Mouse (Mus musculus) central nervous system, embryonic 11.5 days (tissue): Measurements from ENCODE around the gene Lck. TPM values are rescaled to one million over a fixed set of nuclear protein-coding genes. Genes with fewer than 3 reads are reported as not detected.

Experiments used
- polyA plus RNA-seq: library from polyadenylated mRNA; depleted of rRNA; stranded (reverse); fragments of >200 nt; gene quantifications from 2 replicates; pipeline ENCODE4 v1.2.3, GENCODE M21; 2012; rRNA removed

The Lck gene
- 9.3 and 10.9 TPM in 2 replicates for polyA plus RNA-seq

DNA sequence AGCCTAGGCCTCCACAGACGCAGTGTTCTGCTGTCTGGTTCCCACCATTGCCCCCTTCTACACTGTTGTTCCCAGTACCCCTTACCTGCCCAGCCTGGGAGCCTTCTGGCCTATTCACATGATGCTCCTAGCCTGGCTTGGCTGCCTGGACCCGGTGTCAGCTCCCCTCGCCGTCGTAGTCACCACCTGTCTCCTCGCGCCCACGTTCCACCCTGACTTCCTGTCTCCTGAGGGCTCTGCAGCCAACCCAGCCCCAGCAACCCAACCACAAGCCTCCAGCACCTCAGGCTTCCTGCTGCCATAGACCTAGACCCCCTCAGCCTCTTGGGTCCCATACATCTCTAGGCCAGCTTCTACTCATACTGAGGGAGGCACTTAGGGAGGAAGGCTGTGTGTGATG is at the start of gene Lck:
Lck (minus strand) TSS at position 212 of the 400 bp plus-strand sequence.

DNA sequence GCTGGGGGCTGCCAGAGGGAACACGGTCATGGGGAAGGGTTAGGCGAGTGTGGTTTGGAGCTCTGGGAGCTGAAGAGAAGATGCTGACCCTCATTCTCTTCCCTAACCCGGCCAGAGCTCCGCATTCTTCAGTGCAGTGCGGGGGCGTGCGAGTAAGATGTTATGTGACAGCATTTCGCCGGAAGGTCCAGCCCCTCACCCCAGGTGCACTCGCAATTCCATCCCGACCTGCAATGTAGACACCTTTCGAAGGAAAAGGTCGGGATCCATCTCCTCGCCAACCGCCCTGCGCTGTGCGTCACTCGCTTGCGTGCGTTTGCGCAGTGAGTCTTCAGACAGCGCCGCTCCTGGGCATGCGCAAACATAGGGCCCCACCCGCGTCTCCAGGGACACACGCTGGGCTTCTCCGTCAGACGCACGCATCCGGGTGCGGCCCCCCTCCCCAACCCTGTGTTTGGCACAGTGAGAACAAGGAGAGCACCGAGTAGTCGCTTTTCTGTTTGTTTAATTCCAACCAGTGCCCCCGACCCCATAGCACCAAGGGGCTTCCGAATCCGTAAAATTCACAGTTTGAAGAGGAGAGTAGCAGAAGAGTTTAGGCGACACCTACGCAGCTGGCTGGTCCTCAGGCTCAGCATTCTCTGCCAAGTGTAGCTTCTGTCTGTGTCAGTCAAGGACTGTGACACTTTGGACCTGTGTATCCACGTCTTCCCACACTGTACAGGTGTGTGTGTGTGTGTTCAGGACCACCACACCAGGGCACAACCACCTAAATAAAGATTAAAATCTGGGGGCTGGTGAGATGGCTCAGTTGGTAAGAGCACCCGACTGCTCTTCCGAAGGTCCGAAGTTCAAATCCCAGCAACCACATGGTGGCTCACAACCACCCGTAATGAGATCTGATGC is 45.6 kb upstream of the Lck start, which contains the start of gene Iqcc:
Iqcc (minus strand) TSS at position 314 of the 906 bp plus-strand sequence.

DNA sequence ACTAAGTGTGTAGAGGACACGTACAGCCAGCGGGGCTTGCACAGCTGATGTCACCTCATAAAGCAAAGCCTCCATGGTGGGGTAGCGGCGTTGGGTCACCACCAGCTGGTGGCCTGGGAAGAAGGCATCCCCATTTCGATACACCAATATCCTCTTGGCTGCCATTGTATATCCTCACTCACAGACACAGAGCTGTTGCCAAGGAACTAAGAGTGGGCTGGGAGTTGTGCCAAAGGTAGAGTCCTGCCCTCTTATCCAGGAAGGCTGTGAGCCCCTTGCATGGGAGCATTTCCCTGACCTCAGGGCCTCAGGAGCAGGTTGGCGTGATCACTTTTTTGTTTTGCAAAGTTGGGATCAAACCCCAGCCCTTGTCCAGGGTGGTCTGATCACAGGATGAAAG is 40.7 kb upstream of the Lck start, which contains the start of gene Dcdc2b:
Dcdc2b (minus strand) TSS at position 165 of the 400 bp plus-strand sequence.

DNA sequence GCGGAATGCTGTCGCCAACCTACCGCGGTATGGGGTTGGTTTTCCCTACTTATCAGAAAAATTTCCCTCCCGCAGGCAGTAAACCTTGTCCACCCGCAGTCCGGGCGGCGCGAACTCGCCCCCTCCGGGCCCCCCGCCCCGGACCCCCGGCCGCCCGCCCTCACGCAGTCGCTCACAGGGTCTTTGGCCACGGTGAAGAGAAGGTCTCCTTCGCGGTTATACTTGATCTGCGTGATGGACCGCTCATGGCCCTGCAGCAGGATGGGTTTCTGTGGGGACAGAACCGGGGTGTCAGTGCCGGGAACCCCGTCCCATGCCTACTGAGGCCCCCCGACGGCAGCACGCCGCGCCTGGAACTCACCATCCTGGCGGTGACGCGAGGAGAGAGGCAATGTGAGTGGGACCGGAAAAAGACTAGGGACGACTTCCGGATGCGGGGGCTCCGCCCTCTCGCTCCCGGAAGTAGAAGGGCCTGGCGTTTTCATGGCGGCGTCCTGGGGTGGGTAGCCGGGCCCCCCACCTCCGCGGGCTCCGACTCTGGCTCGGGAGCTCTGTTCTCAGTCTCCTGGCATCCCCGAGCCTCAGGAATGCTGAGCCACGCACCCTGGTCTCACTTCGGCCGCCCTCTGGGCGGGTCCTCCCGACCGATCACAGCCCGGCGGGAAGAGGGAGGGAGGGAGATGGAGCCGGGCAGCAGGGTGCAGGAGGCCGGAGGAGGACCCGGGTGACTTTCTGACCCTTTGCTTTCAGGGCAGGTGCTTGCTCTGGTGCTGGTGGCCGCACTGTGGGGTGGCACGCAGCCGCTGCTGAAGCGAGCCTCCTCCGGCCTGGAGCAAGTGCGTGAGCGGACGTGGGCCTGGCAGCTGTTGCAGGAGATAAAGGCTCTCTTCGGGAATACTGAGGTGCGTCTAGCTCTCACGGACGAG is 27.1 kb upstream of the Lck start, which contains the start of the genes Eif3i and Tmem234:
Eif3i (minus strand) TSS at position 416 of the 926 bp plus-strand sequence.
Tmem234 (plus strand) TSS at position 436 of the 926 bp plus-strand sequence.

DNA sequence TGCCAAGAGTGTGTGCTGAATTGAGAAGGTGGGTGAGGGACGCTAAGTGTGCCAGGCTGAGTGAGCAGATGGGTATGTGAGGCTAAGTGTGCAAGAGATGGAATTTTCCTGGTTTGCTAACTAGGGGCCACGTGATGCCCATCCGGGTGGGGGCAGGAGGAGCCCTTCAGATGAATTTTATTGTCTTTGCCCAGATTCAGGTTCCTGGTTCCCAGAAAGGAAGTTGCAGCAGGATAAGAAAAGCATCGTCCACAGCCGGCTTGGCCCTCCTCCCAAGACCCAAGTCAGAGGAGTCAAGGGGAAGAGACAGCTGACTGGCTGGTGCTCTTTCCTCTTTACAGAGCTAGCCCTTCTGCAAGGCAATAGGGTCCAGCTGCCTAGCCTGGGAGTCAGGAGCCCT is 5.0 kb upstream of the Lck start, which contains the start of gene Fam167b:
Fam167b (minus strand) TSS at position 84 of the 400 bp plus-strand sequence.

DNA sequence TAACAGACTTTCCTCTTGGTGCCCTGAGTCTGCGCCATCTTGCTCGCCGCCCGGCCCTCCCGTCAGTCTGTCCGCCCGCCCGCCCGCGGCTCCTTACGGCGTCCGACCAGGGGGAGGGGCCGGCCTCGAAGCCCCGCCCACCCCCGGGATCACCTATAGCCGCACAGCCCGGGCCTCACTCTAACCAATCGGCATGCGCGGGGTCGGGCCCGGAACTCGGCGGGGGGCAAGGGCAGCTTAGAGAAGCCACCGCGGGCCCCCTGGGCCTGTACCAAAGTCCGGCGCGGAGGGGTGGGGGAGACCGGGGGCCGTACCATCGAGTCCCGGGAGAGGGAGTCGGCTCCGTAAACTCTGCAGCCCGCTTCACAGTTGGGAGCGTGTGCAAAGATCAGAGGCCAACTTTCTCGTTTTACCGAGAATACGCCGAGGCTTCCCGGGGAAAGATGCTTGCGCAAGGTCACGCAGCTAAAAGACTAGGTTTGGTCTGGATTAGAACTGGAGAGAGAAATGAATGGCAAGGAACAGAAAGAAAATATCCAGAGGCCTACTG is 30.8 kb downstream of the Lck start, which contains the start of gene Hdac1:
Hdac1 (minus strand) TSS at position 122 of the 550 bp plus-strand sequence.

DNA sequence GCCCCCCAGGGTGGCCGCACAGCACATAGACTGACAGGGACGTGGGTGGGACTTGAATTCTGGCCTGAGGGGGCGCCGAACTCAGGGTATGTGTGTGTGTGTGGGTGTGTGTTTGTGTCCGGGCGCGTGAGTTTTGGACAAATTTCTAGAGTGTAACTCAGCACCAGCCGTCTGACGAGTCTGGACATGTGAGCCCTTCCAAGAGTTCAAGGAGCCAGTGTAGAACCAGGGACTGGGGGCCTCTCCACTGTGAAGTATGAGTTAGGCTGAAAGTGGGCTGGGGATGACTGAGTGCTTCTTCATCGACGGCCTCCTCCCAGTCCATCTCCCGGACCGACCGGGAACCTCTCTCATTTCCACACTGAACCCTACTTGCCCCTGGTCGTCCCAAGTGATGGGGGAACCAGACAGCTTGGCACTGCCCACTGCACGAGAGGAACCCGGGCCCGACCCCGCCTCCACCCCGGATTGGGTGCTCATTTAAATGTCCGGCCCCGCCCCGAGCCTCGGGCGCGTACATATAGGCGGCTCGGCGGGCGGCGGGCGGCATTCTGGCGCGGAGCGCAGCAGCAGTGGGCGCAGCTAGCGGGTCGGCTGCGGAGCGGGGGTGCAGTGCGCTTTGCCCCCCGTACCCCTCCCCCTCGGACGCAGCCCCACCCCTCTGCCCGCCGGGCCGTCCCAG is 60.2 kb downstream of the Lck start, which contains the start of gene Marcksl1:
Marcksl1 (plus strand) TSS at position 496 of the 682 bp plus-strand sequence.

Other genes starting within 250 kb of the Lck start
- 203 and 212 TPM in 2 replicates for gene Rbbp4, start 238.3 kb downstream of the Lck start, polyA plus RNA-seq
- gene Zbtb8os, start 237.9 kb downstream of the Lck start, polyA plus RNA-seq: 48.8 and 55.3 TPM in 2 replicates
- 8.9 and 10.6 TPM in 2 replicates for gene Zbtb8a, start 195.5 kb downstream of the Lck start, polyA plus RNA-seq
- gene Zbtb8b, start 132.8 kb downstream of the Lck start, polyA plus RNA-seq: 1.3 and 1.8 TPM in 2 replicates
- gene Bsdc1, start 112.1 kb downstream of the Lck start, polyA plus RNA-seq: 22.8 and 26.0 TPM in 2 replicates
- gene Tssk3, start 82.6 kb downstream of the Lck start, polyA plus RNA-seq: not detected in 2 replicates
- gene Fam229a, start 82.5 kb downstream of the Lck start, polyA plus RNA-seq: 0.17 TPM in 1 of 2 replicates, not detected in the other
- gene Marcksl1, start 60.1 kb downstream of the Lck start, polyA plus RNA-seq: 1,168 and 1,436 TPM in 2 replicates
- gene Hdac1, start 30.9 kb downstream of the Lck start, polyA plus RNA-seq: 200 and 249 TPM in 2 replicates
- gene Fam167b, start 4.9 kb upstream of the Lck start, polyA plus RNA-seq: 2.1 and 2.6 TPM in 2 replicates
- gene Eif3i, start 27.0 kb upstream of the Lck start, polyA plus RNA-seq: 355 and 420 TPM in 2 replicates
- gene Tmem234, start 27.0 kb upstream of the Lck start, polyA plus RNA-seq: 141 and 182 TPM in 2 replicates
- gene Dcdc2b, start 40.6 kb upstream of the Lck start, polyA plus RNA-seq: 1.6 and 2.2 TPM in 2 replicates
- gene Iqcc, start 45.5 kb upstream of the Lck start, polyA plus RNA-seq: 28.8 and 32.5 TPM in 2 replicates
- 66.0 and 106 TPM in 2 replicates for gene Ccdc28b, start 50.3 kb upstream of the Lck start, polyA plus RNA-seq
- gene Txlna, start 67.4 kb upstream of the Lck start, polyA plus RNA-seq: 74.6 and 161 TPM in 2 replicates
- 29.5 and 34.7 TPM in 2 replicates for gene Kpna6, start 99.1 kb upstream of the Lck start, polyA plus RNA-seq
- 33.4 and 45.2 TPM in 2 replicates for gene Tmem39b, start 123.2 kb upstream of the Lck start, polyA plus RNA-seq
- gene Khdrbs1, start 168.7 kb upstream of the Lck start, polyA plus RNA-seq: 123 and 125 TPM in 2 replicates
- 103 and 122 TPM in 2 replicates for gene Ptp4a2, start 237.6 kb upstream of the Lck start, polyA plus RNA-seq